Mouse (Mus musculus) heart, adult 2 months (tissue): ENCODE results near the gene Tbc1d16. TPM values are rescaled to one million over a fixed set of nuclear protein-coding genes. Genes with fewer than 3 reads are reported as not detected.

Experiments used
- DNase-seq, 2 experiments: peaks; one replicate each; pipeline ENCODE4 v3.0.0; 2021
- H3K27ac ChIP-seq: fragments of 200-600 bp; 2 replicates; pipeline ENCODE4 v1.8.1; 2022
- H3K27me3 ChIP-seq: fragments of 200-500 bp; 2 replicates; pipeline ENCODE4 v1.6.1; 2012; ENCODE audit warnings: mild to moderate bottlenecking, low read length, inconsistent platforms, mixed read lengths; ENCODE audit not compliant: control insufficient read depth, insufficient read depth
- H3K36me3 ChIP-seq: fragments of 200-500 bp; 2 replicates; pipeline ENCODE4 v1.6.1; 2012; ENCODE audit warnings: low read length, inconsistent platforms; ENCODE audit not compliant: control insufficient read depth, insufficient read depth
- H3K4me1 ChIP-seq: fragments of 200-500 bp; 2 replicates; pipeline ENCODE4 v1.6.1; 2011; ENCODE audit warnings: low read length; ENCODE audit not compliant: control insufficient read depth, insufficient read depth
- H3K4me3 ChIP-seq: fragments of 200-600 bp; 2 replicates; pipeline ENCODE4 v1.8.1; 2022
- H3K79me2 ChIP-seq: fragments of 200-500 bp; replicated peaks from 2 replicates; pipeline ENCODE4 v1.6.1; 2012; ENCODE audit warnings: mild to moderate bottlenecking, inconsistent platforms, low read length, moderate library complexity, mixed read lengths; ENCODE audit not compliant: control insufficient read depth, insufficient read depth
- H3K9ac ChIP-seq: fragments of 200-500 bp; 2 replicates; pipeline ENCODE4 v1.6.1; 2012; ENCODE audit warnings: low read depth, mild to moderate bottlenecking, control low read depth, inconsistent platforms, low read length, mixed read lengths
- CTCF ChIP-seq: fragments of 200-600 bp; IDR thresholded peaks from 2 replicates; pipeline ENCODE4 v1.8.1; 2022; ENCODE audit warnings: antibody characterized with exemption, mild to moderate bottlenecking, moderate library complexity
- EP300 ChIP-seq: fragments of 200-500 bp; IDR thresholded peaks from 2 replicates; pipeline ENCODE4 v1.6.1; 2011; ENCODE audit warnings: low read depth, low read length, control low read depth; ENCODE audit not compliant: insufficient read depth
- POLR2A ChIP-seq: fragments of 200-500 bp; IDR thresholded peaks from 2 replicates; pipeline ENCODE4 v1.6.1; 2011; ENCODE audit warnings: mild to moderate bottlenecking, low read depth, low read length, control low read depth; ENCODE audit not compliant: insufficient read depth
- WGBS: fragments of 180-500 bp; shearing (Covaris S2); methylation state at CpG from one replicate; pipeline ENCODE4 v1.1.7; 2018; 5-methylcytosine and 5-hydroxymethylcytosine counted together
- intact Hi-C: fragments of 180-260 bp; cut with DNase I; formaldehyde crosslinking; loops from one replicate; pipeline ENCODE4 v1.15.1; 2025
- polyA plus RNA-seq: library from polyadenylated mRNA; depleted of rRNA; stranded (reverse); fragments of >200 nt; gene quantifications from 2 replicates; pipeline ENCODE4 v1.2.3, GENCODE M21; 2012
- total RNA-seq, 2 experiments: library from RNA; stranded (reverse); gene quantifications; 2 replicates each; pipeline ENCODE4 v1.2.3; 2021

Tbc1d16 gene
- total and polyA plus RNA-seq, 3 experiments, result 26.0 to 73.7 (median 61.0) TPM

DNA sequence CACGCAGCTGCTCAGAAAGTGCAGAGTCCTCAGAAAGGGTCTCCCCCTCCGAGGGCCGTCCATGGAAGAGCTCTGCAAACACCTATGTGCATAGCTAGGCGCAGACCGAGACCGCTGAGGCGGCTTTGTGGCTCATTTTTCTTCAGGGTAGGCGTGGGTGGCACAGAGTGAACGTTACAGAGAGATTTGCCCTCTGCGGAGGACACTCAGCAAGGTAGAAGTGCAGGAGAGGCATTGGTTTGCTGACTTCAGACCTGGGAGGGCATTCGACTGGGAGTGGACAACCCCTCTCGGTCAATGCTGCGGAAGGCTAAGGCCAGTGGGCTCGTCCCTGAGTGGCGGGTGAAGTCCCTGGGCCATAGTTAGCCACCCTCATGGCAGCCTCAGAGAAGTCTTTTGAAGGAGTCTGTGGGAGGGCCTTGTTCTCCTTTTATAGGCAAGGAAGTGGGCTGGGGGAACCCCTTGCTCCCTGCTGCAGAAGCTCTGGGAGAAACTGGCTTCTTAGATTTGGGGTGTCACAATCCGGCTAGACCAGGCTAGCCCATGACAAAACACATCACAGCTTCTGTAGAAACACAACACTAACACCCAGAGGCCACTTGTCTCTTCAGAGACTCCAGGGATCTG, 84.8 kb downstream of the Tbc1d16 start:
- no peak for DNase-seq
- H3K79me2 ChIP-seq, result no peaks in the 10 kb centered on the region
- no peaks in the 10 kb centered on the region for H3K4me1 ChIP-seq
- H3K27ac ChIP-seq, result no peak overlapping the region
- H3K4me3 ChIP-seq, result no peak overlapping the region
- WGBS, result 91% methylated on average over 16 of the region's 16 CpGs
- no peaks in the 10 kb centered on the region for H3K36me3 ChIP-seq
- TF ChIP-seq EP300 (no peak), POLR2A (no peak), CTCF (no peak)
- no peak overlapping the region for H3K9ac ChIP-seq
- intact Hi-C loops, result no loop called here
- no peaks in the 10 kb centered on the region for H3K27me3 ChIP-seq

DNA sequence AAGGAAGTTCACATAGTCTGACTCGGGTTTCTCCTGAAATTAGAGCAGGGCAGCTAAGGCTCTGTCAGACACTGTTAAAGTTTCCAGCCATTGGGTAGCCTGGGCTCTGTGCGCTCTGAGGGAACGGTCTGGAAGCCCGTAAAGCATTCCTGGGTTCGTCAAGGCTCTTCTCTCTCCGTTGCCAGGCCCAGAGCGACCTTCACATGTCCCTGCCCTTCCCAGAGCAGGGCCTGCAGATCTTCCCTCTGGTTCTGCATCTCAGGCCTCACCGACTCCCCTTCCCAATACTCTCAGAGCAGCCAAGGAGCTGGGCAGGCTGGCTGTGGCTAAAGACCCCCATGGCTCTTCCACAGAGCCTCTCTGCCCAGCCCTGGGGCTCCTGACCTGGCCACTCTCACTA, 85.7 kb downstream of the Tbc1d16 start:
- Histone ChIP-seq H3K27me3 (no peaks in the 10 kb centered on the region), H3K4me3 (no peak overlapping the region), H3K9ac (no peak overlapping the region), H3K4me1 (no peaks in the 10 kb centered on the region), H3K79me2 (no peaks in the 10 kb centered on the region), H3K27ac (no peak overlapping the region), H3K36me3 (no peaks in the 10 kb centered on the region)
- no peak for DNase-seq
- intact Hi-C loops, result no loop called here
- no peak for TF ChIP-seq POLR2A
- no peak for TF ChIP-seq CTCF
- no peak for TF ChIP-seq EP300
- WGBS, result 85% methylated on average over 8 of the region's 8 CpGs

DNA sequence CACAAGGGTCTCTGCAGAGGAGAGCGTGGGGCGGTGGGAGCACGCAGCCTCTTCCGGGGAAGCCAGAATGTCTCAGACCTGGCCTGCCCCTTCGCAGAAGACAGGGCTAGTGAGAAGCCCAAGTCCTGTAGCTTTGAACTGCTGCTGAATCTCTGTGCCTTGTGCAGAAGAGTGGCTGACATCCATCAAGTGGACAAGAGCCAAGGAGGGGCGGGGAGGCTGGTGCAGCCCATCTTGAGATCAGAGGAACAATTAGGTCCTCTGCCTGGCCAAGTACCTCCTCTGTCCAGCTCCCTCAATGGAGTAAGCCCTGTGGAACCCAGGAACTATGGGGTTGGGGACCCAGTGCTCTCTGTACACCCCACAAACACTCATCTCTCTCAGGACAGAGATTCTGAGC, 89.3 kb downstream of the Tbc1d16 start:
- no peak overlapping the region for H3K4me3 ChIP-seq
- DNase-seq, result no peak
- H3K9ac ChIP-seq, result no peak overlapping the region
- H3K79me2 ChIP-seq, result no peaks in the 10 kb centered on the region
- no peak overlapping the region for H3K27ac ChIP-seq
- peaks cover 2% of the 10 kb centered on the region; the same call in 1 of the 2 replicates for H3K4me1 ChIP-seq
- WGBS, result 79% methylated on average over 6 of the region's 6 CpGs
- H3K27me3 ChIP-seq, result no peaks in the 10 kb centered on the region
- intact Hi-C loops, result no loop called here
- H3K36me3 ChIP-seq, result no peaks in the 10 kb centered on the region
- no peak for TF ChIP-seq POLR2A
- TF ChIP-seq CTCF, result no peak
- TF ChIP-seq EP300, result no peak

DNA sequence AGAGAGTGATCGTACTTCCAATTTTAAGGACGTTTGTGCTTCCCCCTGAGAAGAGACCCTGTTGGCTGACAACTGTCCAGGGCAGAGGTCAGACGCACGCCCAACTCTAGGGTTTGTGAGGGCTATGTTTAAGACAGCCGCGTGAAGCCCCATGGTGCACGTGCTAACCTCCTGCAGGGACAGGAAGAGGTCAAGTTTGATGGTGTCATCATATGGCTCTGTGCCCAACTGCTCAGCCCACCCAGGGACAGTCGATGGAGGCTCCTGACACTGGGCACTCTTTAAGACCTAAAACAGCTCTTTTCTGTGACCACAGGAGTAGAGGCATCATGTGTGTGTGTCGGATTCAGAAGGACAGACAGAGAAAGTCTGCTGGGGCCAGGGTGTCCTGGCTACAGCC, 90.1 kb downstream of the Tbc1d16 start:
- no peak overlapping the region for H3K27ac ChIP-seq
- H3K4me1 ChIP-seq, result peaks cover 2% of the 10 kb centered on the region; the same call in 1 of the 2 replicates
- no peak overlapping the region for H3K9ac ChIP-seq
- H3K79me2 ChIP-seq, result no peaks in the 10 kb centered on the region
- no peaks in the 10 kb centered on the region for H3K36me3 ChIP-seq
- DNase-seq, result no peak
- no peaks in the 10 kb centered on the region for H3K27me3 ChIP-seq
- no peak for TF ChIP-seq EP300
- no peak for TF ChIP-seq POLR2A
- no peak for TF ChIP-seq CTCF
- no peak overlapping the region for H3K4me3 ChIP-seq
- WGBS, result 43% methylated on average over 9 of the region's 9 CpGs
- intact Hi-C loops, result no loop called here

DNA sequence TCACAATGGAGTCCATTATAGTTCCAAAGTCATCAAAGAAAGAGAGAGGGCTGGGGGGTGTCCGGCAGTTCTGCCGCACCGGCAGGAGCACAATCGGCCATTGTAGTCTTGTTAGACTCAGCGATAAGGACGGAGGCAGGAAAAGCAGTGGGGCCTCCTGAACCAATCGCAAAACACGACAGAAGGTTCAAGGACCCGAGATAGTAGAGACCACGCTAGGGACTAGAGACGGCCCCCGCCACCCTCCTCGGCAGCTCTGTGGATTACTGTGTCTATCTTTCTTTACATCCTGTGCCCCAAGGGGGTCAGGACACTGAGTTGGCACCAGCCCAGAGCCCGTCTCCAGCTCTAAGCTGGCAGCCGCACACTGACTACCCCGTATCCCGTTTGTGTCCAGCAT, 93.7 kb downstream of the Tbc1d16 start:
- Histone ChIP-seq H3K4me3 (no peak overlapping the region), H3K79me2 (no peaks in the 10 kb centered on the region), H3K36me3 (no peaks in the 10 kb centered on the region), H3K9ac (no peak overlapping the region), H3K27me3 (no peaks in the 10 kb centered on the region), H3K27ac (no peak overlapping the region), H3K4me1 (peaks cover 2% of the 10 kb centered on the region; the same call in 1 of the 2 replicates)
- intact Hi-C loops, result no loop called here
- no peak for TF ChIP-seq CTCF
- TF ChIP-seq EP300, result no peak
- no peak for TF ChIP-seq POLR2A
- no peak for DNase-seq
- 15% methylated on average over 17 of the region's 17 CpGs for WGBS

DNA sequence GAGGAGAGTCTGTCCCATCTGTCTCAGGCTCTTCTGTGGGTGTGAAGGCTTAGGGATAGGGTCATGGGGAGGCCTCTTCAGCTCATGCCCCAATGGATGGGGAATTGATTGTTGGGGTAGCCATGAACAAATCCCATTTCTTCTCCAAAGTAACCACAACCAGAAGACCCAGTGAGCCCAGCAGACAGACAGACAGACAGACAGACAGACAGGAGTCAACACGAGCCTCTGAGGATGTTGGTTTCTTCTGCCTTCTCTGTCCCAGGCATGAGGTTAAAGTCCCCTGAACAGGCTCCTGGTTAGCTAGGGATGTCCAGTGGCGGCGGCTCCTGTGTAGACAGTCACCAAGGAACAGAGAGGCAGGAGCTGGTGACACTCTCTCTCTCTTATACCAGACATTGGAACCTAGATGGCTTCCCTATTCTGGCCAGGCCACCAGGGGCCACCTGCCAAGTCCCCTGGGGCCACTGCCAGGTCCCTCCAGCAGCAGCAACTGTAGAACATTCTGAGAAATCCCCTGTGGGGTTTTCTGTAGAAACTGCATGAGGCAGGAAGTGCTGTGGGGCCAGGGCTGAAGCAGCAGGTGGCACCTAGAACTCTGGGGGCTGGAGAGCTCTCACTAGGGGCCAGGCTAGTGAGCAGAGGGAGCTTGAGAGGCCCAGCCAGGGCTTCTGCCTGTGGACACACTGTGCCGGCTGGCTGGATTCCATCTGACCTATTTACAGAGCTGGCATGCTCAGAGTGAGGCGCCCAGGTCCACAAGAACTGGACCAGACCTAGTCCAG, 94.7 kb downstream of the Tbc1d16 start:
- Histone ChIP-seq H3K36me3 (no peaks in the 10 kb centered on the region), H3K9ac (no peak overlapping the region), H3K27ac (peak overlapping the region; percentile 29), H3K4me1 (peaks cover 2% of the 10 kb centered on the region; the same call in 1 of the 2 replicates), H3K27me3 (no peaks in the 10 kb centered on the region), H3K79me2 (no peaks in the 10 kb centered on the region), H3K4me3 (no peak overlapping the region)
- TF ChIP-seq CTCF (peak; percentile 19; the same call in 1 of the 2 replicates), EP300 (no peak)
- intact Hi-C loops, result no loop called here
- peak; percentile 67 to 81 for DNase-seq
- WGBS, result 62% methylated on average over 5 of the region's 5 CpGs
